Mouse (Mus musculus): ENCODE measurements around the gene Elmod3. TPM values are rescaled to one million over a fixed set of nuclear protein-coding genes. Genes with fewer than 3 reads are reported as not detected.
"Not testable (repeated sequence)": the region's sequence is repeated elsewhere in the genome, so short reads cannot be mapped to it uniquely, and the experiment has no call there.

Elmod3 gene
- total RNA-seq, 1 experiment from 2014 or later: 9.8 TPM

DNA sequence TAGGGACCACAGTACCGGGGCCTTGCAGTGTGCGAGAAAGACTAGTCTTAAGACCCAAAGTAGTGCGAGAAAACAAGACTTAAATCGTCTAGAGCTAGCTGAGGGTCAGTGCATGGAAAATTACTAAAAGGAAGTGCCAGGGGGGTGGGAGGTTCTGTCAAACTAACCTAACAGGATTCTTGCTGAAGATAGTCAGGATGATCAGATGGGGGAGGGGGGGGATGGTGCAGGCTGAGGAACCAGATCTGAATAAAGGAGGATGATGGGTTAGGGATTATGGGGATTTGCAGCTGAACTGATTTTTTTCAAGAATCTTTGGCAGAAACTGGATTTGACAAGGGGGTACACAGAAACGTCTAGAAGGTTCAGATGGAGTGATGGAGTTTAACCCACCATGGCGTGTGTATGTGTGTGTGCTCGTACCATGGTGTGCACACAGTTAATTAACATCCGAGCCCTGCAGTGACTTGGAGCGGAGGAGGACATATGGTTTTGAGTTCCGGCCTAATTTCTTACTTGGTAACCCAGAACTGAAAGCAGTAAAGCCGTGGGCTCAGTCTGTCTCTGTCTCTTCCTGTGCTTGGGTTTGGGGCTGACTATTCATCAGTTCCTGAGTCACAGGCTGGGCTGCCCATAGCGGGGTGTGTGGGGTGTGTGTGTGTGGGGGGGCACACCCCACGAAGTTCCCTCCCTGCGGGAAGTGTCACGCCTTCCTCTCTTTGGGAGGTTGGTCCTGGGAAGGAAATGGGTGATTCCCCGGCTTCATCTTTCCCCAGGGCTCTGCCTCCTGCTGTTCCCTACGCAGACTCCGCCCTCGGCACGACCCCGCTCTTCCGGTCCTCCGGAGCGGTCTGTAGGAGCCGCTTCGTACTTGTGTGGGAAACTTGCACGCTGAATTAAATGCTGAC is 45.8 kb downstream of the Elmod3 start:
- ATAC-seq (replicated peaks in 1 of 2; ENCODE audit: insufficient read depth in 1 of 2, low FRiP score in 2 of 2, low TSS enrichment in 1 of 2, low read depth in 1 of 2, poor library complexity in 2 of 2, severe bottlenecking in 2 of 2): peak; percentile 83 to 85

DNA sequence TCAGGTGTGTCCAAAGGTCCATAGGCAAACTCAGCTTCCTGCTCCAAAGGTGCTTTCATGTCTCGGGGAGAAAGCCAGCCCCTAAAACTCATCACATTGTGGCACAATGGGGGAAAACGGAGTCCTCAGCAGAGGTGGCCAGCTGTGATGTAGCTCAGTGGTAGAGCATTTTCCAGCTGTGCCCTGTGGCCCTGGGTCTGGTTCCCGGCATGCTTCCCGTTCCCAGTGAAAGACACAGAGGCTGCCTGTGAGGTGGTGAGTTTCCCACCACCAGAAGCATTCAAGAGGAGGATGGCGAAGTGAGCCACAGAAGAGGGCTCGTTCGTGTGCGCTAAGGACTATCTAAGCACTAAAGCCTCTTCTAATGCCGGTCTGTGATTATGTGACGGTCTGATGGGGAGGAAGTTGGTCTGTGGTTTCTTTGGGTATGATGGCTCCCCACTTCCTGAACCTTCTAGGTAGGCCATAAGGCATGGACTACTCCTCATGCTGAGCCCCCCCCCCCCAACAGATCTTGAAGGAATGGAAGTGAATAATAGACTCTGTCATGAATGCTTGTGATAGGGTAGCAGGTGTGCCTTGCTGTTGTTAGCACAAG is 47.6 kb downstream of the Elmod3 start:
- peak in 1 of 2 experiments; percentile 28; a peak in 1 of 4 replicates for ATAC-seq (replicated peaks in 1 of 2; ENCODE audit: insufficient read depth in 1 of 2, low FRiP score in 2 of 2, low TSS enrichment in 1 of 2, low read depth in 1 of 2, poor library complexity in 2 of 2, severe bottlenecking in 2 of 2)

DNA sequence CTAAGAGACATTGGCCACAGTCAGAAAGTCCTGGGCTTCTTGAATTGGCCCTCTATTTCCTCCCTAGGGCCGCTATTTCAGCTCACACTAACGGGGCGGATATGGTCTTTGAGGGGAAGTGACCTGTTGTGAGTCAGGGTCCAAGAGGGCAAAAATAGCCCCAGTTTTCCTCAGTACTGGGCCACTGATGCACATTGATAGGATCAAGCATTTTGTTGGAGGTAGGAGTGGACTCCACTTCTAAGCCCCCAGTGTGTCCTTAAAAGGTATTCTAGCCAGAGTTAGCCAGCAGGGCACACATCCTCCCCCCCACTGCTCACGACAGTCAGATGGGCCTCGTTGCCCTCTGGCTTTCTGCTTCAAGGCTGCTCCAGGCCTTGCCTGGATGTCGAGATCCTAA is 48.2 kb downstream of the Elmod3 start:
- ATAC-seq (replicated peaks in 1 of 2; ENCODE audit: insufficient read depth in 1 of 2, low FRiP score in 2 of 2, low TSS enrichment in 1 of 2, low read depth in 1 of 2, poor library complexity in 2 of 2, severe bottlenecking in 2 of 2): no peak

DNA sequence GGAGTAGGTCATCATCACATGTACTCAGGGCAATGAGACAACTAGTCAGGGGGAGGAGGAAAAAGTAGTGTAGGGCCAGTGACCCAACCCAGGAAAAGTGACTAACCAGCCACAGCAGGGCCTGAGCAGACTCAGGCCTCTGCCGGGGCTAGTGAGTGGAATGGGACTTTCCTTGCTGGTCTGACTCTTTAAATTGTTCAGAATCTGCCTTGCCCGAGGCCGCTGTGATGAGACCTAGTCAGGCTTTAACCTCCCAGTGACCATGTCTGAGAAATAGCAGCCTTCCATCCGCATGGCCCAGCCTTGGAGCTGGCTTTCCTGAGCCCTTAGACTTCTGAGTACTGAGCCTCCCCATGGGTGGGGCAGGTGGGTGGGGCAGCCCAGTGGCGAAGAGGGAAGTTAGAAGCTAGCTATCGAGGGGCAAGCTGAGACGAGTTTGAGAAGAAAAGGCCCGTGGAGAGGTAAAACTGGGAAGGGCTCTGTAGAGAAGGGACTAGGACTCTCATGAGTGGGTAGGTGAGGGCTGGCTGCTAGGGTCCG is 49.1 kb downstream of the Elmod3 start:
- ATAC-seq (replicated peaks in 1 of 2; ENCODE audit: insufficient read depth in 1 of 2, low FRiP score in 2 of 2, low TSS enrichment in 1 of 2, low read depth in 1 of 2, poor library complexity in 2 of 2, severe bottlenecking in 2 of 2): peak; percentile 23 to 30; a peak in 3 of 4 replicates

DNA sequence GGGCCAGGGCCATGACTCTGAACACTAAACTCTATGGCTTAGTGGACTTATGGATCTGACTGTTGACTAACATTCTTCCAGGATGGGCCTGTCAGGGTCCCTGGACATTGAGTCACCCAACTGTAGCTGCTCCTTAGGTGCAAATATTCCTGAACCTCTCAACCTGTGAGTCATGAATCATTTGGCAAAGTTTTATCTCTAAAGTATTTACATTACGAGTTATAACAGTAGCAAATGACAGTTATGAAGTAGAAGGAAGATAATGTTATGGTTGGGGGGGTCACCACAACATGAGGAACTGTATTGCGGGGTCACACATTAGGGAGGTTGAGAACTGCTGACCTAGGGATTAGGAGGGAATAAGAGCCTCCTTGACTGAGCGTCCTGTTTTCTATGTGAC is 50.4 kb downstream of the Elmod3 start:
- no peak for ATAC-seq (replicated peaks in 1 of 2; ENCODE audit: insufficient read depth in 1 of 2, low FRiP score in 2 of 2, low TSS enrichment in 1 of 2, low read depth in 1 of 2, poor library complexity in 2 of 2, severe bottlenecking in 2 of 2)

DNA sequence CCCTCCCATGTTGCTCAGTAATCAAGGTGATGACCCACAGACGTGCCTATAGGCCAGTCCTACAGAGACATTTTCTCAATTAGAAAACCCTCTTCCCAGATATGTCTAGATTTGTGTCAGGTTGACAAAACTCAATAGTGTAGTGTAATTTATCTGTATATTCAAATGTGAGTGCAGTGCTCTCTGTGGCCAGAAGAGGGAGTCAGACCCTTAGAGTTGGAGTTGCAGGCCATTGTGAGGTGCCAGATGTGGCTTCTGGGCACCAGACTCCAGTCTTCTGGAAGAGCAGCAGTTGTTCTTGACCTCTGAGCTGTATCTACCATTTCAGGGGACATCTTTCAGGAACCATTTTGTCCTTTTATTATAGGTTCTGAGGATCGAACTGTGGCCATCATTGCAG is 51.1 kb downstream of the Elmod3 start:
- ATAC-seq (replicated peaks in 1 of 2; ENCODE audit: insufficient read depth in 1 of 2, low FRiP score in 2 of 2, low TSS enrichment in 1 of 2, low read depth in 1 of 2, poor library complexity in 2 of 2, severe bottlenecking in 2 of 2): no peak

DNA sequence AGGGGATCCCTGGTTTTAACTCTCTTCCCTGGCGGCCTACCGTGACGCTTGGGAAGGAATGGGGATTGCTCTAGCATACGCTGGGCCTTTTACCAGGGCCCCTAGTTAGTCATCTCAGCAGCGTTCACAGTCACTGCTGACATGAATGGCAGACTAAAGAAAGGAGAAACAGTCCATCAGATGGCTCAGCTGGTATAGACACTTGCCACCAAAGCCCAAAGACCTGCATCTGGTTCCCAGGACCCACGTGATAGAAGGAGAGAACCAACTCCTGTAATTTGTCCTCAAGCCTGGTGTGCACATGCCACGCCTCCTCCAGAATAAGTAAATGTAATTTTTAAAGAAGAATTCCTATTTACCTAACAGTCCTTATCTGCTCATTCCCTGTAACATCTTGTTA is 52.8 kb downstream of the Elmod3 start:
- no peak for ATAC-seq (replicated peaks in 1 of 2; ENCODE audit: insufficient read depth in 1 of 2, low FRiP score in 2 of 2, low TSS enrichment in 1 of 2, low read depth in 1 of 2, poor library complexity in 2 of 2, severe bottlenecking in 2 of 2)

DNA sequence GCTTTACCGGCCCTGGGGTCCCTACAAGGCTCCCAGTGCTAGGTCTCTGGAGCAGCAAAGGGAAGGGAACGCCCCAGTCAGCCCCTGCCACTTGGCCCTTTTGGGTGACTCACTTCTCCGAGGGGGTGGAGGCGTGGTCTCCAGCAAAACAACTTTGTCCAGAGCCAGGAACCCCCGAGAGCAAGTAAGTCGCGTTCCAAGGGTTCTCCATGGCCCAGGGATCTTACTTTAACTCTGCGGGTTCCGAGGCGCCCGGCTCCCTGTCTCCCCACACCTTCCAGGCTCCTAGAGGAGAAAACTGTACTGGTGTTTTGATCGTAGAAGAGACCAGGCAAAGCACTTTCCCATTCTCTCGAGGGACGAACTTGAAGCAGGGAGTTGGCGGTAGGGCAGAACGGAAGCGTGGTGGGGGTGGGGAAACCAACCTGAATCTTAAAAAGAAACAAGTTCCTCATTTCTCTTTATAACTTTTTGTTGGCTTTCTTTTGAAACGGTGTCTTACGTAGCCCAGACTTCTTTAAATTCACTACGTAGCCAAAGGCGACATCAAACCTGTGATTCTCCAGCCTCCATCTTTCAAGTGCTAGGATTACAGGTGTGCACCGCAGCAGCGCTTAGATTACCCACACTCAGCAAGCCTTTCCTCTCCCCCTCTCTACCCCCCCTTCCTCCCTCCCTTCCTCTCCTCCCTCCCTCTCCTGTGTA is 53.8 kb downstream of the Elmod3 start, which contains the start of gene Capg:
Gene Capg, plus strand, starts transcription at position 109 of the 705 bp plus-strand sequence.
- peak; percentile 81 to 84 for ATAC-seq (replicated peaks in 1 of 2; ENCODE audit: insufficient read depth in 1 of 2, low FRiP score in 2 of 2, low TSS enrichment in 1 of 2, low read depth in 1 of 2, poor library complexity in 2 of 2, severe bottlenecking in 2 of 2)

DNA sequence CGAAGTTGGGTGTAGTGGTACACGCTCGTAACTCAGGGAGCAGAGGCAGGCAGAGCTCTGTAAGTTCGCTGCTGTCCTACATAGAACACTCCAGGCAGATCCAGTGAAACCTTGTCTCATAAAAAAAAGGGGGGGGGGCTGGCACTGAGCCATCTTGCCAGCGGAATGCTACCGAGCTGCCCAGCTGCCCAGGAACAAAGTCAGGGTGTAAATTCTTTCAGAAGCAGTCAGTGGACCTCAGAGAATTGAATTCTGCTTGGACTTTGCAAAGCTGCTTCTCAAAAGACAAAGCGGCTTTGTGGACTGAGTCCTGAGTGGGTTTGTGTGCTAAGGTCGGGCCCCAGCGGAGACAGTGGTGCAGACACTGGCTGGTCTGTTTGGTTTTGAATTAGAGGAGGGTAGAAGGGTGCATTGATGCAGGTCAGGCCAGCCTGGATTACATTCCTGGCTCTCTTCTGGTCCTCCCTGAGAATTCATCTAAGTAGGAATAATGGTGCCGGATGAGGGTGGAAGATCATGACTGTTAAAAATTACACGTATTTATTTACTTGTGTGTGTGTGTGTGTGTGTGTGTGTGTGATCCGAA is 54.9 kb downstream of the Elmod3 start:
- ATAC-seq (replicated peaks in 1 of 2; ENCODE audit: insufficient read depth in 1 of 2, low FRiP score in 2 of 2, low TSS enrichment in 1 of 2, low read depth in 1 of 2, poor library complexity in 2 of 2, severe bottlenecking in 2 of 2): no peak

DNA sequence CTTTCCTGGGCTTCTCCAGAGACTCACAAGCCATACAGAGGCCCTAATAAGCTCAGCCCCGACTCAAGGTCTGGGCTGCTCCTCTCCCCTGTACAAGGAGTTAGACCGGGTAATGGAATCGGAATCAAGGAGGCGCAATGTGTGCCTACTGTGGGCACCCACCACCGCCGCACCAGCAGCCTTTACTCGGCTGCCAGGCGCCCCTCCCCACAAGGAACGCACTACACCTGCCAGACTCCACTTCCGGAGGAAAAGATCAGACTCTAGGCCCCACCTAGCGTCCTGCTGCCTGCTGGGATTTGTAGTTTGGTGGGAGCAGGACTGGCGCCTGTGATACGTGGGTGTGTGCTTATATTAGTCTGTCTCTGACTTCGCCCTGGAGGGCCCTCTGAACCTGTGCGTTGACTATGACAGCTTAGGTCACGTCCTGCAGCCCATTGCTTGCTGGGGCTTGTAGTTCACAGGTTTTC is 59.6 kb downstream of the Elmod3 start:
- peak; percentile 94 to 95 for ATAC-seq (replicated peaks in 1 of 2; ENCODE audit: insufficient read depth in 1 of 2, low FRiP score in 2 of 2, low TSS enrichment in 1 of 2, low read depth in 1 of 2, poor library complexity in 2 of 2, severe bottlenecking in 2 of 2)

DNA sequence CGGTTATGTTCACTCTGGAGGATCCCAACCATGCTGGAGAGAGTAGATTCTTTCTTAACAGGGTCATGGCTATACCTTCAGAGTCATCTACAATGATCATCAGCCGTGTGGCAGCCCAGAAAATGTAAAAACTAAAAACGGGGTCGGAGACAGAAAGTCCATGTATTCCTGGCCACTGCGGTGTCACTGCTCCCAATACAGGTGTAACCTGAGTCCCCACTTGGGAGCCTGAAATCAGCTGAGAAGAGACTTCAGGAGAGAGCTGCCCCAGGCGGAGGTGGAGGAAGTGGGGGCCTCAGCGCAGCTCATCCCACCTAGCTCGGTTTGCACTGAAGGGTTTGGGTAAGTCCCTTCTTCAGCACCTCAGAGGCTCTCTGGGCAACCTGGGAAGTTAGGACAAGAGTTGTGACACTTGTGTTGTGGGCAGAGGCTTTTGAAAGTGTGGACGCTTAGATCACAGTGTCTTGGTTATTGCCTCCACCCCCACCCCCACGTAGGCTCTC is 60.2 kb downstream of the Elmod3 start:
- ATAC-seq (replicated peaks in 1 of 2; ENCODE audit: insufficient read depth in 1 of 2, low FRiP score in 2 of 2, low TSS enrichment in 1 of 2, low read depth in 1 of 2, poor library complexity in 2 of 2, severe bottlenecking in 2 of 2): no peak

DNA sequence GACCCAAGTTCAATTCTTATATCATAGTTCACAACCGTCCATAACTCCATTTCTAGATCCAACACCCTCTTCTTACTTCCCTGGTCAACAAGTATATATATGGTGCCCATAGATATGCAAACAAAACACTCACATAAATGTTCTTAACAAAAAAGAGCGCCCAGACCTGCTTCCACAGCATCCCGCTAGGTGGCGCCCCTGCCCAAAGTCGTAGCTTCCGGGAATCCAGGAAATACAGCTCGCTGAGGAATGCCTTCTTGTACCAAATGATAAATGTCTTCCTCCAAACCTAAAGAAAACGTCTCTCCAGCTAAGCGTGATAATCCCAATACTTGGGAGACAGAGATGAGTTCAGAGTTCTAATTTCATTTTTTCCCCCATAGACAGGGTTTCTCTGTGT is 63.0 kb downstream of the Elmod3 start:
- ATAC-seq (replicated peaks in 1 of 2; ENCODE audit: insufficient read depth in 1 of 2, low FRiP score in 2 of 2, low TSS enrichment in 1 of 2, low read depth in 1 of 2, poor library complexity in 2 of 2, severe bottlenecking in 2 of 2): peak; percentile 33 to 49; a peak in 1 of 4 replicates

DNA sequence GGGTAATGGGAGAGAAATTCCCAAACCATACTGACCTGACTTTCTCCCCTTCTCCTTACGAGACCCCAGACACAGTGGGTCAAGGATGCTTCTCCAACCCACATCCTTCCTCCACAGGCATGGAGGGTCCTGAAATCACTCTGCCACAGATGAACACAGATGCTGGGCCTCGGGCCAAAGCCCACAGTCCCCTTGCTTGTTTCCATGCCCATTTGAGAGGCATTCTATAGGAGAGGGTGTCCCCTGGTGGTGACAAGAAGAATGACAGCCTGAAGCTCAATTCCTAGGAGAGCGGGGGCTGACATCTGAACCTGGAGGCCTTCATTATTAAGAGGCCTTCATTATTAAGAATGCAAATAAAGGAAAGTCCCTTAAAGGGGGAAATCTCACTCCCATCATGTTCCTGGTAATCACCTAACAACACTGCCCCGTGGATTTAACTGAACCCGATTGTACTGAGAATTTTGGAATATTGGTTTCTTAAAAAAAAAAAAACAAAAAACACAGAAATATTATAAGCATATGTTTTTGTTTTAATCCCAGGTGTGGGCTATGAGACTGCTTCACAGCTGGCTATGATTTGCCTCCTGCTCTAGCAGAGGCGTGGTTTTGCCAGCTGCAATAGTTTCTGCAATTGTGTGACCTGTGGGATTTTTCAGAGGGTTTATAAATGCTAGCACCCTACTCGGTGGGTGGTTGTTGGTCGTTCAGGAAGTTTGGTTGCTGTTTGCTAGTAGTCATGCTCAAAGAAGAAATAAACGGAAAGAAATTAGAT is 64.0 kb downstream of the Elmod3 start:
- peak; percentile 29 to 58; a peak in 2 of 4 replicates for ATAC-seq (replicated peaks in 1 of 2; ENCODE audit: insufficient read depth in 1 of 2, low FRiP score in 2 of 2, low TSS enrichment in 1 of 2, low read depth in 1 of 2, poor library complexity in 2 of 2, severe bottlenecking in 2 of 2)

DNA sequence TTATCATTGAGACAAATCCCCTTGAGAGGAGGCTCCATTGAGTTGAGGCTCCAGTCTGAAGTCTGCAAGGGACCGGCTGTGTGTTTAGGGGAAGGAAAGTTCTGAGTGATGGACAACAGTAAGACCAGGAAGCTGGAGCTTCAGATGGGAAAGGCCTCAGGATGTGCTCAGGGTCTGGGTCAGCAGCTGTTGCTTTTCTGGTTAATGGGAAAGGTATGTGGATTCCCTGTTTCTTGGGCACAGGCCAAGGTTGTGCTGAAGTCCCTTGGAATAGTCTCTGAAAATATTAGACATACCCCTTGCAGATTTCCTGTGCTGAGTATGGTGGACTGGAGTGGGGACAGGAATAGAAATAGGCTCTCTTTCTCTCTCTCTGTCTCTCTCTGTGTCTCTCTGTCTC is 64.7 kb downstream of the Elmod3 start:
- not testable (repeated sequence) for ATAC-seq (replicated peaks in 1 of 2; ENCODE audit: insufficient read depth in 1 of 2, low FRiP score in 2 of 2, low TSS enrichment in 1 of 2, low read depth in 1 of 2, poor library complexity in 2 of 2, severe bottlenecking in 2 of 2)

DNA sequence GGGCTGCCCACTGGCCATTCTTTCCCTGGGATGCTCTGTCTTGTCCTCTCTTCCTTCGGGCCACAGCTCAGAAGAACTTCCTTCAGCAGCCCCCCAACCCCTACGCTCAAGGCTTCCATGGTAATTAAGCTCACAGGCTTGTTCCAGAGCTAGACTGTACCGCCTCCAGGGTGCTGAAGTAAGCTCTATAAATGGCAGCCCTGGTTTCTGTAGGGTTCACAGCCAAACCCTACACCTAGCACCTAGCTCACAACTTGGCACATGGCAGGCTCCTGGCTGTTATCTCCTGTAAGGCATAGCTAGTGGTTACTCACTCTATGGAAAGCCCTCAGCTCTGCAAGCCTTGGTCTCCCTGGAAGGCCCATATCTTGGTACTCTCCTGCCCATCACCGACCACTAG is 65.6 kb downstream of the Elmod3 start:
- no peak for ATAC-seq (replicated peaks in 1 of 2; ENCODE audit: insufficient read depth in 1 of 2, low FRiP score in 2 of 2, low TSS enrichment in 1 of 2, low read depth in 1 of 2, poor library complexity in 2 of 2, severe bottlenecking in 2 of 2)

DNA sequence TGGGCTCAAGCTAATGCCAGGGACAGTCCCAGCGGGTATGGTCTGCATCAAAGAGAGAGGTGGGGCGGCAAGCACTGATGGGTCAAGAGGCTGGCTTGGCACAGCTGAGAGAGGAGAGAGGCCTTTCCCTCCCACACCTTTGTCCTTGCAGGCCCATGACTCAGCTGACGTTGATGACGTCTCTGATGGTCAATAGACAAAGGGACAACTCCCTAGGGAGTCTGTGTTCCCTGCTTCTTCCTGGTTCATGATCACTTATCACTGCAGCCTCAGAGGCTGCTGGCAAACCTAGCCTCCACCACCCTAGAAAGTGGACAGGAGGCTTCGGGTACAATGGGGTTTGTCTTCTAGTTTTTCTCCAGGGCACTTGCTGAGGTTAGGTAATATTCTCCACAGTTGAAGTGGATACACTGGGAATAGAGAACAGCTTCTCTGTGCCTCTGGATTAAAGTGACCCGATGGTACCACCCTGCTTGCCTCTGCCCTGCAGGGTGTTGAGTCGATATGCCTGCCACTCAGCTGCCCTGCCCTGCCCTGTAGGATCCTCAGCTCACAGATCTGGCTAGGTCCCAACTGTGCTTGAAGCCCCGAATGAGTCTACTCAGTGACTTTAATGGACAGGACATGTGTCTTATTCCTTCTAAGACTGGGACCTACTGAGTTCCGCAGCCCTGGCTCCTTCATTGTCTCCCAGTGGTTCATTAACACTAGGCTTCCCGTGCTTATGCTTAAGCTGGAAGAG is 69.6 kb downstream of the Elmod3 start:
- no peak for ATAC-seq (replicated peaks in 1 of 2; ENCODE audit: insufficient read depth in 1 of 2, low FRiP score in 2 of 2, low TSS enrichment in 1 of 2, low read depth in 1 of 2, poor library complexity in 2 of 2, severe bottlenecking in 2 of 2)

All from hematopoietic stem cell, adult 5-6 weeks (primary cell).